Mouse (Mus musculus) megakaryocyte, embryonic 14.5 days (primary cell): ENCODE data around the gene Ddx11.

ENCODE experiments used
- FLI1 ChIP-seq: IDR thresholded peaks from 2 replicates; pipeline ENCODE4 v1.6.1; 2012; ENCODE audit warnings: low read length, inconsistent platforms, mixed read lengths
- GATA1 ChIP-seq: IDR thresholded peaks from 3 replicates; pipeline ENCODE4 v1.6.1; 2012; ENCODE audit warnings: mixed read lengths, low read length, inconsistent platforms, borderline replicate concordance

- TF ChIP-seq GATA1 (no peak), FLI1 (no peak)
Measured at GRCm38 (mm10) chr17:66111402-66111959, 11.8 kb upstream of the Ddx11 start, which contains the start of gene Washc1.
